Mouse (Mus musculus): Measurements from ENCODE around the gene Tshz2. TPM values are rescaled to one million over a fixed set of nuclear protein-coding genes. Genes with fewer than 3 reads are reported as not detected.

The Tshz2 gene
- polyA plus RNA-seq, 1 experiment = 5.8 TPM

GRCm38 (mm10) chr2:169812940-169813339, 180.1 kb downstream of the Tshz2 start:
- no peak for DNase-seq (ENCODE audit: low read depth in 1 of 2, low spot score in 2 of 2)
- H3K27me3 ChIP-seq (ENCODE audit: control insufficient read depth, insufficient read depth, low read length) = no peaks in the 10 kb centered on the region
- TF ChIP-seq POLR2A (IDR thresholded peaks at IDR 0.05; ENCODE audit: low read depth, low read length) = no peak
- TF ChIP-seq CTCF (IDR thresholded peaks at IDR 0.05; ENCODE audit: extremely low read depth, insufficient read depth, insufficient read length, insufficient replicate concordance) = no peak
- H3K4me1 ChIP-seq (ENCODE audit: control insufficient read depth, insufficient read depth, insufficient read length) = no peaks in the 10 kb centered on the region
- no peak overlapping the region for H3K4me3 ChIP-seq (ENCODE audit: extremely low read depth, insufficient read depth, insufficient read length)
- WGBS = 86% methylated on average over 7 of the region's 7 CpGs
- no peak overlapping the region for H3K27ac ChIP-seq (ENCODE audit: insufficient read depth, low read length)
- no peaks in the 10 kb centered on the region for H3K36me3 ChIP-seq (ENCODE audit: control insufficient read depth, insufficient read depth, low read length)

- H3K36me3 ChIP-seq (ENCODE audit: control insufficient read depth, insufficient read depth, low read length) = no peaks in the 10 kb centered on the region
- H3K27ac ChIP-seq (ENCODE audit: insufficient read depth, low read length) = no peak overlapping the region
- no peaks in the 10 kb centered on the region for H3K4me1 ChIP-seq (ENCODE audit: control insufficient read depth, insufficient read depth, insufficient read length)
- no peaks in the 10 kb centered on the region for H3K27me3 ChIP-seq (ENCODE audit: control insufficient read depth, insufficient read depth, low read length)
- 84% methylated on average over 3 of the region's 3 CpGs for WGBS
- no peak overlapping the region for H3K4me3 ChIP-seq (ENCODE audit: extremely low read depth, insufficient read depth, insufficient read length)
- TF ChIP-seq POLR2A (IDR thresholded peaks at IDR 0.05; ENCODE audit: low read depth, low read length) (no peak), CTCF (IDR thresholded peaks at IDR 0.05; ENCODE audit: extremely low read depth, insufficient read depth, insufficient read length, insufficient replicate concordance) (no peak)
- DNase-seq (ENCODE audit: low read depth in 1 of 2, low spot score in 2 of 2) = no peak
Measured at GRCm38 (mm10) chr2:169814351-169814750, 181.5 kb downstream of the Tshz2 start.

- TF ChIP-seq CTCF (IDR thresholded peaks at IDR 0.05; ENCODE audit: extremely low read depth, insufficient read depth, insufficient read length, insufficient replicate concordance) (no peak), POLR2A (IDR thresholded peaks at IDR 0.05; ENCODE audit: low read depth, low read length) (no peak)
- no peaks in the 10 kb centered on the region for H3K27me3 ChIP-seq (ENCODE audit: control insufficient read depth, insufficient read depth, low read length)
- H3K27ac ChIP-seq (ENCODE audit: insufficient read depth, low read length) = no peak overlapping the region
- no peaks in the 10 kb centered on the region for H3K4me1 ChIP-seq (ENCODE audit: control insufficient read depth, insufficient read depth, insufficient read length)
- no peak overlapping the region for H3K4me3 ChIP-seq (ENCODE audit: extremely low read depth, insufficient read depth, insufficient read length)
- no peaks in the 10 kb centered on the region for H3K36me3 ChIP-seq (ENCODE audit: control insufficient read depth, insufficient read depth, low read length)
- DNase-seq (ENCODE audit: low read depth in 1 of 2, low spot score in 2 of 2) = no peak
- WGBS = 80% methylated on average over 10 of the region's 10 CpGs
Measured at GRCm38 (mm10) chr2:169814757-169815156, 181.9 kb downstream of the Tshz2 start.

- WGBS = 85% methylated on average over 9 of the region's 9 CpGs
- no peak overlapping the region for H3K27ac ChIP-seq (ENCODE audit: insufficient read depth, low read length)
- no peaks in the 10 kb centered on the region for H3K4me1 ChIP-seq (ENCODE audit: control insufficient read depth, insufficient read depth, insufficient read length)
- no peaks in the 10 kb centered on the region for H3K36me3 ChIP-seq (ENCODE audit: control insufficient read depth, insufficient read depth, low read length)
- no peak for DNase-seq (ENCODE audit: low read depth in 1 of 2, low spot score in 2 of 2)
- H3K27me3 ChIP-seq (ENCODE audit: control insufficient read depth, insufficient read depth, low read length) = no peaks in the 10 kb centered on the region; the same call in 1 of the 2 replicates
- TF ChIP-seq CTCF (IDR thresholded peaks at IDR 0.05; ENCODE audit: extremely low read depth, insufficient read depth, insufficient read length, insufficient replicate concordance) = no peak
- TF ChIP-seq POLR2A (IDR thresholded peaks at IDR 0.05; ENCODE audit: low read depth, low read length) = no peak
- H3K4me3 ChIP-seq (ENCODE audit: extremely low read depth, insufficient read depth, insufficient read length) = no peak overlapping the region
Measured at GRCm38 (mm10) chr2:169821021-169821441, 188.2 kb downstream of the Tshz2 start.

GRCm38 (mm10) chr2:169825908-169826307, 193.1 kb downstream of the Tshz2 start:
- no peak for DNase-seq (ENCODE audit: low read depth in 1 of 2, low spot score in 2 of 2)
- Histone ChIP-seq H3K27me3 (ENCODE audit: control insufficient read depth, insufficient read depth, low read length) (no peaks in the 10 kb centered on the region; the same call in 1 of the 2 replicates), H3K27ac (ENCODE audit: insufficient read depth, low read length) (no peak overlapping the region), H3K36me3 (ENCODE audit: control insufficient read depth, insufficient read depth, low read length) (no peaks in the 10 kb centered on the region), H3K4me3 (ENCODE audit: extremely low read depth, insufficient read depth, insufficient read length) (no peak overlapping the region), H3K4me1 (ENCODE audit: control insufficient read depth, insufficient read depth, insufficient read length) (no peaks in the 10 kb centered on the region)
- 91% methylated on average over 12 of the region's 12 CpGs for WGBS
- TF ChIP-seq CTCF (IDR thresholded peaks at IDR 0.05; ENCODE audit: extremely low read depth, insufficient read depth, insufficient read length, insufficient replicate concordance) (no peak), POLR2A (IDR thresholded peaks at IDR 0.05; ENCODE audit: low read depth, low read length) (no peak)

GRCm38 (mm10) chr2:169826316-169826715, 193.5 kb downstream of the Tshz2 start:
- TF ChIP-seq POLR2A (IDR thresholded peaks at IDR 0.05; ENCODE audit: low read depth, low read length) (no peak), CTCF (IDR thresholded peaks at IDR 0.05; ENCODE audit: extremely low read depth, insufficient read depth, insufficient read length, insufficient replicate concordance) (no peak)
- Histone ChIP-seq H3K36me3 (ENCODE audit: control insufficient read depth, insufficient read depth, low read length) (no peaks in the 10 kb centered on the region), H3K27me3 (ENCODE audit: control insufficient read depth, insufficient read depth, low read length) (no peaks in the 10 kb centered on the region; the same call in 1 of the 2 replicates), H3K4me3 (ENCODE audit: extremely low read depth, insufficient read depth, insufficient read length) (no peak overlapping the region), H3K27ac (ENCODE audit: insufficient read depth, low read length) (no peak overlapping the region), H3K4me1 (ENCODE audit: control insufficient read depth, insufficient read depth, insufficient read length) (no peaks in the 10 kb centered on the region)
- DNase-seq (ENCODE audit: low read depth in 1 of 2, low spot score in 2 of 2) = no peak
- WGBS = 83% methylated on average over 15 of the region's 15 CpGs

GRCm38 (mm10) chr2:169826833-169827232, 194.0 kb downstream of the Tshz2 start:
- TF ChIP-seq CTCF (IDR thresholded peaks at IDR 0.05; ENCODE audit: extremely low read depth, insufficient read depth, insufficient read length, insufficient replicate concordance) (no peak), POLR2A (IDR thresholded peaks at IDR 0.05; ENCODE audit: low read depth, low read length) (no peak)
- H3K4me3 ChIP-seq (ENCODE audit: extremely low read depth, insufficient read depth, insufficient read length) = no peak overlapping the region
- no peaks in the 10 kb centered on the region for H3K4me1 ChIP-seq (ENCODE audit: control insufficient read depth, insufficient read depth, insufficient read length)
- no peak overlapping the region for H3K27ac ChIP-seq (ENCODE audit: insufficient read depth, low read length)
- no peaks in the 10 kb centered on the region for H3K36me3 ChIP-seq (ENCODE audit: control insufficient read depth, insufficient read depth, low read length)
- 71% methylated on average over 8 of the region's 8 CpGs for WGBS
- H3K27me3 ChIP-seq (ENCODE audit: control insufficient read depth, insufficient read depth, low read length) = no peaks in the 10 kb centered on the region; the same call in 1 of the 2 replicates
- no peak for DNase-seq (ENCODE audit: low read depth in 1 of 2, low spot score in 2 of 2)

Measured in spleen, adult 2 months (tissue).